Mouse (Mus musculus) regulatory T cell (primary cell): ENCODE measurements around the gene Uri1.

ENCODE experiments used
- in situ Hi-C: fragments of 300-600 bp; cut with MboI, MseI; formaldehyde crosslinking; loops from one replicate; pipeline ENCODE4 v1.15.1; 2025; ENCODE audit warnings: high pct_unique_total_duplicates

Uri1 gene

GRCm38 (mm10) chr7:38023451-38023850 is at the start of gene Uri1:
Gene Uri1 (minus strand): TSS chr7:38023551.
- in situ Hi-C loops, result loop anchor here (25.0 kb wide), 1 partner anchor 1639 kb away; no protein-coding TSS in a partner anchor

GRCm38 (mm10) chr7:38071065-38071464 is 47.7 kb upstream of the Uri1 start:
- in situ Hi-C loops, result loop anchor here (5.0 kb wide), 2 partner anchors 39 to 61 kb away; no protein-coding TSS in a partner anchor

GRCm38 (mm10) chr7:38070663-38071062 is 47.3 kb upstream of the Uri1 start:
- in situ Hi-C loops, result loop anchor here (5.0 kb wide), 2 partner anchors 38 to 62 kb away; no protein-coding TSS in a partner anchor

- in situ Hi-C loops, result no loop called here
These were observed 41.1 kb upstream of the Uri1 start for GRCm38 (mm10) chr7:38064431-38064830.

- in situ Hi-C loops, result no loop called here
These were observed 38.0 kb upstream of the Uri1 start for GRCm38 (mm10) chr7:38061060-38061970.

GRCm38 (mm10) chr7:38059636-38060330 is 36.4 kb upstream of the Uri1 start:
- in situ Hi-C loops, result no loop called here

GRCm38 (mm10) chr7:38059096-38059495 is 35.7 kb upstream of the Uri1 start:
- in situ Hi-C loops, result no loop called here

GRCm38 (mm10) chr7:38055996-38056395 is 32.6 kb upstream of the Uri1 start:
- in situ Hi-C loops, result no loop called here

- in situ Hi-C loops, result no loop called here
These were observed 30.9 kb upstream of the Uri1 start for GRCm38 (mm10) chr7:38054246-38054645.

GRCm38 (mm10) chr7:38047229-38047628 is 23.9 kb upstream of the Uri1 start:
- in situ Hi-C loops, result no loop called here

- in situ Hi-C loops, result no loop called here
These were observed 17.9 kb upstream of the Uri1 start for GRCm38 (mm10) chr7:38041244-38041643.

- in situ Hi-C loops, result no loop called here
These were observed 14.2 kb upstream of the Uri1 start for GRCm38 (mm10) chr7:38037586-38037985.

- in situ Hi-C loops, result loop anchor here (5.0 kb wide), 1 partner anchor 41 kb away; no protein-coding TSS in a partner anchor
These were observed 7.8 kb upstream of the Uri1 start for GRCm38 (mm10) chr7:38031183-38031582.

GRCm38 (mm10) chr7:38030606-38031005 is 7.3 kb upstream of the Uri1 start:
- in situ Hi-C loops, result loop anchor here (5.0 kb wide), 1 partner anchor 42 kb away; no protein-coding TSS in a partner anchor

- in situ Hi-C loops, result loop anchor here (5.0 kb wide), 1 partner anchor 42 kb away; no protein-coding TSS in a partner anchor
These were observed 6.6 kb upstream of the Uri1 start for GRCm38 (mm10) chr7:38029986-38030385.

GRCm38 (mm10) chr7:38029083-38029482 is 5.7 kb upstream of the Uri1 start:
- in situ Hi-C loops, result no loop called here

- in situ Hi-C loops, result no loop called here
These were observed 4.7 kb upstream of the Uri1 start for GRCm38 (mm10) chr7:38027940-38028600.

- in situ Hi-C loops, result loop anchor here (25.0 kb wide), 1 partner anchor 1637 kb away; no protein-coding TSS in a partner anchor
These were observed 1.5 kb upstream of the Uri1 start for GRCm38 (mm10) chr7:38024839-38025238.

- in situ Hi-C loops, result loop anchor here (25.0 kb wide), 1 partner anchor 1643 kb away; no protein-coding TSS in a partner anchor
These were observed 3.6 kb downstream of the Uri1 start for GRCm38 (mm10) chr7:38019770-38020169.

GRCm38 (mm10) chr7:38019369-38019749 is 4.0 kb downstream of the Uri1 start:
- in situ Hi-C loops, result loop anchor here (25.0 kb wide), 1 partner anchor 1643 kb away; no protein-coding TSS in a partner anchor
